Mouse (Mus musculus) hindbrain, embryonic 14.5 days (tissue): ENCODE measurements around the gene Runx1. TPM values are rescaled to one million over a fixed set of nuclear protein-coding genes. Genes with fewer than 3 reads are reported as not detected.

ENCODE experiments used
- ATAC-seq: fragments of 200-750 bp; cut with Nextera tagmentation; 2 replicates; pipeline ENCODE4 v1.8.0; 2017; ENCODE audit warnings: moderate number of reproducible peaks, mild to moderate bottlenecking, moderate TSS enrichment, moderate library complexity; ENCODE audit not compliant: low FRiP score
- DNase-seq: peaks from one replicate; pipeline ENCODE4 v3.0.0-alpha.2; 2015; ENCODE audit warnings: low spot score
- H3K27ac ChIP-seq: fragments of 300-500 bp; sonication (generic); 2 replicates; pipeline ENCODE4 v1.5.1; 2014; ENCODE audit warnings: mild to moderate bottlenecking, moderate library complexity
- H3K27me3 ChIP-seq: fragments of 300-500 bp; sonication (generic); 2 replicates; pipeline ENCODE4 v1.6.1; 2014; ENCODE audit warnings: mild to moderate bottlenecking, low read length, mixed read lengths; ENCODE audit not compliant: control insufficient read depth, insufficient read depth
- H3K36me3 ChIP-seq: fragments of 300-500 bp; sonication (generic); replicated peaks from 2 replicates; pipeline ENCODE4 v1.6.1; 2014; ENCODE audit not compliant: control insufficient read depth, insufficient read depth
- H3K4me1 ChIP-seq: fragments of 300-500 bp; sonication (generic); replicated peaks from 2 replicates; pipeline ENCODE4 v1.6.1; 2014; ENCODE audit warnings: antibody characterized with exemption, low read length, mixed read lengths; ENCODE audit not compliant: control insufficient read depth, insufficient read depth
- H3K4me2 ChIP-seq: fragments of 300-500 bp; sonication (generic); replicated peaks from 2 replicates; pipeline ENCODE4 v1.6.1; 2014; ENCODE audit warnings: mild to moderate bottlenecking, moderate library complexity
- H3K4me3 ChIP-seq: fragments of 300-500 bp; sonication (generic); replicated peaks from 2 replicates; pipeline ENCODE4 v1.5.1; 2014; ENCODE audit warnings: mild to moderate bottlenecking, low read length
- H3K9ac ChIP-seq: fragments of 300-500 bp; sonication (generic); 2 replicates; pipeline ENCODE4 v1.6.1; 2014
- H3K9me3 ChIP-seq: fragments of 300-500 bp; sonication (generic); 2 replicates; pipeline ENCODE4 v1.6.1; 2016; ENCODE audit warnings: low read length; ENCODE audit not compliant: control insufficient read depth
- WGBS: fragments of 180-500 bp; shearing (Covaris S2); extraction: QIAGEN DNeasy Blood & Tissue Kit; methylation state at CpG from one replicate; pipeline ENCODE4 v1.1.7; 2014; 5-methylcytosine and 5-hydroxymethylcytosine counted together
- polyA plus RNA-seq: library from polyadenylated mRNA; unstranded; fragments of >200 nt; fragmentation: Nextera tagmentation; extraction: Ambion mirVana; gene quantifications from 2 replicates; pipeline ENCODE4 v1.2.1, GENCODE M21; 2014

Runx1 gene
- polyA plus RNA-seq, 1 experiment from 2014 or later = 2.2 TPM

- Histone ChIP-seq H3K4me2 (no peak overlapping the region), H3K4me1 (no peaks in the 10 kb centered on the region), H3K4me3 (no peak overlapping the region), H3K27me3 (0 out of 2 replicates have a peak, but pooled peaks cover under 1% of the 10 kb centered on the region), H3K27ac (no peak overlapping the region), H3K36me3 (no peaks in the 10 kb centered on the region), H3K9ac (no peak overlapping the region), H3K9me3 (no peaks in the 10 kb centered on the region)
- DNase-seq (no peak), ATAC-seq (no peak)
- 63% methylated on average over 11 of the region's 11 CpGs for WGBS
These were observed 226.5 kb downstream of the Runx1 start for GRCm38 (mm10) chr16:92599451-92599850.

- H3K4me2 ChIP-seq = no peak overlapping the region
- H3K27ac ChIP-seq = no peak overlapping the region
- no peaks in the 10 kb centered on the region for H3K9me3 ChIP-seq
- DNase-seq (no peak), ATAC-seq (no peak)
- WGBS = 68% methylated on average over 11 of the region's 11 CpGs
- no peaks in the 10 kb centered on the region for H3K36me3 ChIP-seq
- H3K27me3 ChIP-seq = no peaks in the 10 kb centered on the region
- H3K4me1 ChIP-seq = no peaks in the 10 kb centered on the region
- no peak overlapping the region for H3K4me3 ChIP-seq
- H3K9ac ChIP-seq = no peak overlapping the region
These were observed 228.3 kb downstream of the Runx1 start for GRCm38 (mm10) chr16:92597655-92598054.

GRCm38 (mm10) chr16:92592207-92592606, 233.7 kb downstream of the Runx1 start:
- DNase-seq = no peak
- Histone ChIP-seq H3K4me3 (no peak overlapping the region), H3K36me3 (no peaks in the 10 kb centered on the region), H3K4me2 (no peak overlapping the region), H3K4me1 (no peaks in the 10 kb centered on the region), H3K27ac (no peak overlapping the region), H3K27me3 (no peaks in the 10 kb centered on the region), H3K9me3 (no peaks in the 10 kb centered on the region), H3K9ac (no peak overlapping the region)
- WGBS = 62% methylated on average over 6 of the region's 6 CpGs
- no peak for ATAC-seq

GRCm38 (mm10) chr16:92591783-92592182, 234.2 kb downstream of the Runx1 start:
- H3K36me3 ChIP-seq = no peaks in the 10 kb centered on the region
- ATAC-seq = no peak
- no peak overlapping the region for H3K4me2 ChIP-seq
- no peaks in the 10 kb centered on the region for H3K4me1 ChIP-seq
- no peak overlapping the region for H3K9ac ChIP-seq
- DNase-seq = no peak
- 97% methylated on average over 6 of the region's 6 CpGs for WGBS
- H3K27me3 ChIP-seq = no peaks in the 10 kb centered on the region
- no peaks in the 10 kb centered on the region for H3K9me3 ChIP-seq
- H3K27ac ChIP-seq = no peak overlapping the region
- H3K4me3 ChIP-seq = no peak overlapping the region

GRCm38 (mm10) chr16:92587836-92588235, 238.1 kb downstream of the Runx1 start:
- ATAC-seq (no peak), DNase-seq (no peak)
- no peaks in the 10 kb centered on the region for H3K4me1 ChIP-seq
- 86% methylated on average over 4 of the region's 4 CpGs for WGBS
- no peak overlapping the region for H3K9ac ChIP-seq
- H3K9me3 ChIP-seq = no peaks in the 10 kb centered on the region
- no peak overlapping the region for H3K27ac ChIP-seq
- no peak overlapping the region for H3K4me2 ChIP-seq
- no peaks in the 10 kb centered on the region for H3K36me3 ChIP-seq
- H3K4me3 ChIP-seq = no peak overlapping the region
- no peaks in the 10 kb centered on the region for H3K27me3 ChIP-seq

GRCm38 (mm10) chr16:92581767-92582166, 244.2 kb downstream of the Runx1 start:
- H3K27ac ChIP-seq = no peak overlapping the region
- ATAC-seq = no peak

GRCm38 (mm10) chr16:92580981-92581380, 245.0 kb downstream of the Runx1 start:
- Histone ChIP-seq H3K9me3 (no peaks in the 10 kb centered on the region), H3K27me3 (no peaks in the 10 kb centered on the region), H3K4me2 (no peak overlapping the region), H3K4me3 (no peak overlapping the region), H3K4me1 (no peaks in the 10 kb centered on the region), H3K9ac (no peak overlapping the region), H3K36me3 (no peaks in the 10 kb centered on the region), H3K27ac (no peak overlapping the region)
- ATAC-seq (no peak), DNase-seq (no peak)
- 85% methylated on average over 10 of the region's 10 CpGs for WGBS

More at GRCm38 (mm10) chr16:92581767-92582166, 244.2 kb downstream of the Runx1 start:
- H3K27me3 ChIP-seq = no peaks in the 10 kb centered on the region
- H3K4me2 ChIP-seq = no peak overlapping the region
- no peaks in the 10 kb centered on the region for H3K4me1 ChIP-seq
- no peaks in the 10 kb centered on the region for H3K36me3 ChIP-seq
- H3K9ac ChIP-seq = no peak overlapping the region
- DNase-seq = no peak
- no peaks in the 10 kb centered on the region for H3K9me3 ChIP-seq
- 86% methylated on average over 10 of the region's 10 CpGs for WGBS
- no peak overlapping the region for H3K4me3 ChIP-seq

GRCm38 (mm10) chr16:92578915-92579653, 246.9 kb downstream of the Runx1 start:
- ATAC-seq = 0 out of 2 replicates have a peak, but pooled peaks have one; percentile 31

GRCm38 (mm10) chr16:92577381-92577780, 248.6 kb downstream of the Runx1 start:
- no peak for DNase-seq
- Histone ChIP-seq H3K36me3 (no peaks in the 10 kb centered on the region), H3K9ac (no peak overlapping the region), H3K4me2 (no peak overlapping the region), H3K9me3 (no peaks in the 10 kb centered on the region), H3K27ac (no peak overlapping the region), H3K27me3 (no peaks in the 10 kb centered on the region), H3K4me3 (no peak overlapping the region), H3K4me1 (no peaks in the 10 kb centered on the region)
- no peak for ATAC-seq
- WGBS = 90% methylated on average over 9 of the region's 9 CpGs

More at GRCm38 (mm10) chr16:92578915-92579653, 246.9 kb downstream of the Runx1 start:
- no peak overlapping the region for H3K4me3 ChIP-seq
- no peaks in the 10 kb centered on the region for H3K9me3 ChIP-seq
- H3K36me3 ChIP-seq = no peaks in the 10 kb centered on the region
- no peak for DNase-seq
- H3K4me1 ChIP-seq = no peaks in the 10 kb centered on the region
- H3K9ac ChIP-seq = no peak overlapping the region
- no peak overlapping the region for H3K4me2 ChIP-seq
- 76% methylated on average over 7 of the region's 7 CpGs for WGBS
- H3K27ac ChIP-seq = no peak overlapping the region
- H3K27me3 ChIP-seq = no peaks in the 10 kb centered on the region
